Mouse (Mus musculus) CH12.LX (cell line): ENCODE data around the gene Ell. TPM values are rescaled to one million over a fixed set of nuclear protein-coding genes. Genes with fewer than 3 reads are reported as not detected.

Experiments
- DNase-seq: peaks from one replicate; pipeline ENCODE4 v3.0.0-alpha.2; 2013; ENCODE audit errors: extremely low read depth
- H3K27ac ChIP-seq: 2 replicates; pipeline ENCODE4 v1.5.1; 2012; ENCODE audit warnings: low read depth, mild to moderate bottlenecking, control low read depth, moderate library complexity; ENCODE audit not compliant: insufficient read depth
- H3K27me3 ChIP-seq: replicated peaks from 2 replicates; pipeline ENCODE3; 2012; ENCODE audit warnings: inconsistent platforms
- H3K36me3 ChIP-seq, 2 experiments: replicated peaks in 1 of 2; 2 replicates each; pipeline versions ENCODE3 to v1.6.1; 2012; ENCODE audit warnings: inconsistent platforms in 1 of 2, low read length in 1 of 2, mild to moderate bottlenecking in 1 of 2, mixed read lengths in 1 of 2, moderate library complexity in 1 of 2; ENCODE audit not compliant: control insufficient read depth in 1 of 2, insufficient read depth in 1 of 2
- H3K4me1 ChIP-seq, 2 experiments: 2 replicates each; pipeline ENCODE4 v1.6.1; 2012; ENCODE audit warnings: inconsistent platforms in 1 of 2, moderate library complexity in 1 of 2; ENCODE audit not compliant: insufficient read depth in 2 of 2, control insufficient read depth in 1 of 2
- H3K4me2 ChIP-seq: 2 replicates; pipeline ENCODE4 v1.6.1; 2012; ENCODE audit warnings: low read depth, mild to moderate bottlenecking, control low read depth; ENCODE audit not compliant: poor library complexity, insufficient read depth, severe bottlenecking
- H3K4me3 ChIP-seq, 3 experiments: fragments of 150-350 bp in 1 of 3; sonication (generic) in 1 of 3; replicated peaks in 1 of 3; 2 replicates each; pipeline versions ENCODE3 to v1.5.1; 2011 to 2012; ENCODE audit warnings: low read depth in 2 of 3, low read length in 2 of 3, mild to moderate bottlenecking in 2 of 3, moderate library complexity in 2 of 3, control low read depth in 1 of 3, improper control_type of control experiment in 1 of 3, inconsistent platforms in 1 of 3, mixed read lengths in 1 of 3; ENCODE audit not compliant: poor library complexity in 1 of 3
- H3K79me2 ChIP-seq: replicated peaks from 2 replicates; pipeline ENCODE4 v1.6.1; 2012; ENCODE audit warnings: mild to moderate bottlenecking, moderate library complexity; ENCODE audit not compliant: control insufficient read depth, poor library complexity, insufficient read depth, severe bottlenecking; ENCODE audit errors: extremely low read depth
- H3K9ac ChIP-seq: 2 replicates; pipeline ENCODE4 v1.6.1; 2012; ENCODE audit warnings: low read depth, mild to moderate bottlenecking, control low read depth, moderate library complexity; ENCODE audit not compliant: insufficient read depth
- H3K9me3 ChIP-seq: replicated peaks from 2 replicates; pipeline ENCODE3; 2012; ENCODE audit warnings: low read length, inconsistent platforms, mixed read lengths
- CHD1 ChIP-seq: IDR thresholded peaks from 2 replicates; pipeline ENCODE4 v1.6.1; 2012; ENCODE audit warnings: low read depth, low read length, improper control_type of control experiment, inconsistent platforms
- CTCF ChIP-seq, 2 experiments: IDR thresholded peaks in 1 of 2; conservative IDR thresholded peaks in 1 of 2; 2 replicates each; pipeline ENCODE4 v1.5.1; 2011 to 2012; ENCODE audit warnings: low read depth in 2 of 2, low read length in 2 of 2, improper control_type of control experiment in 1 of 2, inconsistent platforms in 1 of 2, mild to moderate bottlenecking in 1 of 2, moderate library complexity in 1 of 2
- ELF1 ChIP-seq: IDR thresholded peaks from 2 replicates; pipeline ENCODE4 v1.6.1; 2014; ENCODE audit warnings: low read depth, mild to moderate bottlenecking, inconsistent platforms, low read length, improper control_type of control experiment
- HCFC1 ChIP-seq: IDR thresholded peaks from 2 replicates; pipeline ENCODE4 v1.6.1; 2012; ENCODE audit warnings: low read depth, mild to moderate bottlenecking, inconsistent platforms, low read length, improper control_type of control experiment
- IRF4 ChIP-seq: IDR thresholded peaks from 2 replicates; pipeline ENCODE4 v1.6.1; 2014; ENCODE audit warnings: low read depth, mild to moderate bottlenecking, inconsistent platforms, low read length, improper control_type of control experiment
- JUND ChIP-seq: conservative IDR thresholded peaks from 2 replicates; pipeline ENCODE4 v1.6.1; 2011; ENCODE audit warnings: low read depth, low read length, improper control_type of control experiment
- KAT2A ChIP-seq: IDR thresholded peaks from 2 replicates; pipeline ENCODE4 v1.6.1; 2012; ENCODE audit warnings: low read length, improper control_type of control experiment, inconsistent platforms; ENCODE audit not compliant: insufficient replicate concordance
- MAFK ChIP-seq: IDR thresholded peaks from 2 replicates; pipeline ENCODE4 v1.6.1; 2011; ENCODE audit warnings: low read length, improper control_type of control experiment; ENCODE audit not compliant: insufficient replicate concordance
- MAX ChIP-seq: IDR thresholded peaks from 2 replicates; pipeline ENCODE4 v1.6.1; 2011; ENCODE audit warnings: low read length, improper control_type of control experiment
- MEF2A ChIP-seq: IDR thresholded peaks from 2 replicates; pipeline ENCODE4 v1.6.1; 2014; ENCODE audit warnings: low read depth, mild to moderate bottlenecking, inconsistent platforms, low read length, improper control_type of control experiment, borderline replicate concordance
- MXI1 ChIP-seq: IDR thresholded peaks from 2 replicates; pipeline ENCODE4 v1.6.1; 2011; ENCODE audit warnings: mild to moderate bottlenecking, low read depth, low read length, improper control_type of control experiment
- MYC ChIP-seq: IDR thresholded peaks from 2 replicates; pipeline ENCODE4 v1.6.1; 2011; ENCODE audit warnings: low read depth, mild to moderate bottlenecking, improper control_type of control experiment, low read length
- NELFE ChIP-seq: IDR thresholded peaks from 2 replicates; pipeline ENCODE4 v1.6.1; 2011; ENCODE audit warnings: low read depth, low read length, improper control_type of control experiment
- NRF1 ChIP-seq: IDR thresholded peaks from 2 replicates; pipeline ENCODE4 v1.6.1; 2014; ENCODE audit warnings: low read depth, mild to moderate bottlenecking, inconsistent platforms, low read length, improper control_type of control experiment, moderate library complexity
- PAX5 ChIP-seq: IDR thresholded peaks from 2 replicates; pipeline ENCODE4 v1.6.1; 2012; ENCODE audit warnings: low read length, inconsistent platforms, mixed read lengths
- POLR2AphosphoS2 ChIP-seq: IDR thresholded peaks from 2 replicates; pipeline ENCODE4 v1.6.1; 2011; ENCODE audit warnings: low read depth, low read length, improper control_type of control experiment
- RAD21 ChIP-seq: IDR thresholded peaks from 2 replicates; pipeline ENCODE4 v1.6.1; 2011; ENCODE audit warnings: low read depth, mild to moderate bottlenecking, low read length, improper control_type of control experiment, moderate library complexity
- RCOR1 ChIP-seq: conservative IDR thresholded peaks from 2 replicates; pipeline ENCODE4 v1.6.1; 2012; ENCODE audit warnings: low read depth, mild to moderate bottlenecking, inconsistent platforms, low read length, improper control_type of control experiment
- TCF12 ChIP-seq: IDR thresholded peaks from 2 replicates; pipeline ENCODE4 v1.6.1; 2014; ENCODE audit warnings: low read depth, mild to moderate bottlenecking, inconsistent platforms, low read length, improper control_type of control experiment
- UBTF ChIP-seq: IDR thresholded peaks from 2 replicates; pipeline ENCODE4 v1.6.1; 2012; ENCODE audit warnings: low read depth, mild to moderate bottlenecking, inconsistent platforms, low read length, improper control_type of control experiment, moderate library complexity
- USF2 ChIP-seq: conservative IDR thresholded peaks from 2 replicates; pipeline ENCODE4 v1.6.1; 2011; ENCODE audit warnings: low read depth, low read length, improper control_type of control experiment
- ZC3H11A ChIP-seq: IDR thresholded peaks from 2 replicates; pipeline ENCODE4 v1.6.1; 2012; ENCODE audit warnings: low read depth, mild to moderate bottlenecking, inconsistent platforms, low read length, improper control_type of control experiment
- ZKSCAN1 ChIP-seq: IDR thresholded peaks from 2 replicates; pipeline ENCODE4 v1.6.1; 2012; ENCODE audit warnings: low read depth, inconsistent platforms, low read length, improper control_type of control experiment, borderline replicate concordance
- ZMIZ1 ChIP-seq: IDR thresholded peaks from 2 replicates; pipeline ENCODE4 v1.6.1; 2012; ENCODE audit warnings: low read depth, mild to moderate bottlenecking, inconsistent platforms, low read length, improper control_type of control experiment
- dilution Hi-C: fragments of 300-500 bp; cut with MboI; formaldehyde crosslinking; loops from 2 replicates; pipeline ENCODE4 v1.14.3; 2020; ENCODE audit warnings: low sequenced_read_pairs; ENCODE audit not compliant: extremely low pct_unique_long_range_greater_than_20kb, extremely low pct_ligation_motif_present
- in situ Hi-C: fragments of 300-500 bp; cut with MboI; formaldehyde crosslinking; loops from 3 replicates; pipeline ENCODE4 v1.14.3; 2019; ENCODE audit warnings: low sequenced_read_pairs, low pct_ligation_motif_present, low pct_unique_long_range_greater_than_20kb, mixed read lengths
- polyA plus RNA-seq: library from polyadenylated mRNA; unstranded; fragments of >175 nt; gene quantifications from 2 replicates; pipeline ENCODE4 v1.2.1, GENCODE M21; 2012; ENCODE audit warnings: low read depth; ENCODE audit not compliant: insufficient read length
- total RNA-seq, 2 experiments: library from RNA; depleted of rRNA; stranded (reverse); fragments of 300-350 nt in 1 of 2; fragments of >200 nt in 1 of 2; gene quantifications; 2 replicates each; pipeline ENCODE4 v1.2.3; 2012 to 2014

The Ell gene
- total and polyA plus RNA-seq, 3 experiments: 6.5 to 17.9 (median 9.8) TPM

DNA sequence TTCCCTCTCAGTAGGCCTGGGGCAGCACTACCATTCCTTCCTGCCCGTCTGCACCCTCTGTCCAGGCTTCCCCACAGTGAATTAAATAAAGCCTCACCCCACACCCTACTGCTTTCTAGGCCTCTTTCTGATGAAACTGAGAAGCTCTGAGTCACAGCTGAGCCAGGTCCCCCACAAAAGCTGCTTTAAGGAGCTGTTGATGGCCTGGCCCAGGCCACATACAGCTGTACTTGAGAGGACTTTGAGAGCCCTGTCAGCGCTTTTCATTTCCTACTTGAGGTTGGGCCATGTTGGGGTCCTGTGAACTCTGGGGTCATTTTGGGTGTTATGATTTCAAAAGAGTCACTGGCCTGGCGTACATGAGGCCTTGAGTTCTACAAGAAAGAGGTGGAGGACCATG, 4.0 kb upstream of the Ell start:
- H3K4me2 ChIP-seq: no peak overlapping the region
- no peak for DNase-seq
- in situ Hi-C loops: no loop called here
- peaks cover 0 to 18% of the 10 kb centered on the region in 2 experiments; a peak in 3 of 4 replicates for H3K4me1 ChIP-seq
- no peak overlapping the region for H3K27ac ChIP-seq
- H3K79me2 ChIP-seq: peaks cover 5% of the 10 kb centered on the region
- H3K4me3 ChIP-seq: no peak overlapping the region
- no peaks in the 10 kb centered on the region for H3K9me3 ChIP-seq
- TF ChIP-seq MAX (no peak), POLR2AphosphoS2 (no peak), RCOR1 (no peak), USF2 (no peak)
- TF ChIP-seq, all 38 proteins: peak for 0
- Histone ChIP-seq H3K9ac (no peak overlapping the region), H3K36me3 (peaks cover 60 to 69% of the 10 kb centered on the region in 2 experiments), H3K27me3 (no peaks in the 10 kb centered on the region)
- dilution Hi-C loops: no loop called here

DNA sequence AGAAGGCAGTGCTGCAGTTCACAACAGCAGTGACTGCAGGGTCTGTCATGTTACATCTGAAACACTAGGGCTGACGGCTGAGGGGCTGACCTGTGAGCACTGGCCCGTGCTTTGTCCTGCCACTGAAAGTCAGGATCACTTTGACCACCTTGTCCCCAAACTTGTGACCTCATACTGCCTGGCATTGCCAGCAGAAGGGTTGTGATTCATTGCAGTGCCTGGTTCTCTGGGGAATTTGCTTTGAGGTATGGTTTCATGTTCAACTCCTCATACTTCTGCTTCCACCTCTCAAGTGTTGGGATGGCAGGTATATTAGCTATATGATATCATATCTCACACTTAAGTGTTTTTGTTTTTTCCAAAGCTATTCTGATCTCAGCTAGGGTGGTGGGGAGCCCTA, 3.6 kb upstream of the Ell start:
- Histone ChIP-seq H3K79me2 (peaks cover 9% of the 10 kb centered on the region), H3K4me2 (no peak overlapping the region), H3K4me1 (peaks cover 4 to 23% of the 10 kb centered on the region in 2 experiments), H3K4me3 (no peak overlapping the region), H3K27me3 (no peaks in the 10 kb centered on the region), H3K27ac (no peak overlapping the region), H3K9ac (no peak overlapping the region), H3K36me3 (peaks cover 58 to 64% of the 10 kb centered on the region in 2 experiments), H3K9me3 (no peaks in the 10 kb centered on the region)
- no peak for DNase-seq
- TF ChIP-seq CTCF (conservative IDR thresholded peaks at IDR 0.05 in 1 of 2, IDR thresholded peaks at IDR 0.05 in 1 of 2; ENCODE audit: low read depth in 2 of 2, low read length in 2 of 2) (no peak), ZKSCAN1 (no peak), ZMIZ1 (no peak), TCF12 (no peak), RAD21 (no peak), CHD1 (no peak), MYC (no peak), ZC3H11A (no peak), UBTF (no peak)
- in situ Hi-C loops (no loop called here), dilution Hi-C loops (no loop called here)

DNA sequence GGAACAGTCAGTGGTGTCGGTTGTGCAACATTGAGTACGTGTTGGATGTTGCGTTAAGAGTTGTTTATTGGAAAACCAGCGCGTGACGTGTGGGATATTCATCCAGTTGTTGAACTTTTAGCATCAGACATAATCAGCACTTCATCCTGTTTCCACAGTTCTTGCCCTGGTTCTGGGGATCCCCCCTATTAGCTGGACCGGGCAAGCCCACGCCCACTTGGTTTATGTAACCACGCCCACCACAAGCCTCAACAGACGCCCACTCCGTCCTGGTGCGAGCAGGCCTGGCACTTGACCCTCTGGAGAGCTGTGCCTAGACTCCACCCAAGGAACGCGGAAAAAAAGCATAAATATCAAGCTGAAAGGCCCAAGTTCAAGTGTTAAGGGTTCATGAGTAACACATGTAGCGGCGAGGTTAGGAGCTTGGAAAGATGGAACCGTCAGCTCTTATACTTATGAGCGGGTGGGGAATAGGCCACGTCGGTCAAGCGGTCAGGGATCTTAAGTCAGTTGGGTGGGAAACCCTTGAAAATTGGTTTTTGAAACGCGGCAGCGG, 1.2 kb upstream of the Ell start:
- Histone ChIP-seq H3K9ac (peak overlapping the region; percentile 47), H3K27ac (peak overlapping the region; percentile 40)
- dilution Hi-C loops: no loop called here
- TF ChIP-seq MXI1: 0 out of 2 replicates have a peak, but pooled peaks have one; percentile 49
- TF ChIP-seq MAFK: no peak; the same call in 1 of the 2 replicates
- TF ChIP-seq CHD1: no peak
- TF ChIP-seq JUND: no peak
- TF ChIP-seq USF2: no peak
- peak; percentile 15; the same call in 1 of the 2 replicates for TF ChIP-seq MEF2A
- no peak for TF ChIP-seq NELFE
- TF ChIP-seq POLR2AphosphoS2: peak; percentile 89
- TF ChIP-seq MYC: no peak
- TF ChIP-seq PAX5: no peak
- 0 out of 2 replicates have a peak, but pooled peaks have one; percentile 17 for TF ChIP-seq HCFC1
- TF ChIP-seq ZKSCAN1: no peak
- no peak for TF ChIP-seq IRF4
- TF ChIP-seq CTCF (conservative IDR thresholded peaks at IDR 0.05 in 1 of 2, IDR thresholded peaks at IDR 0.05 in 1 of 2; ENCODE audit: low read depth in 2 of 2, low read length in 2 of 2): no peak
- TF ChIP-seq KAT2A: no peak
- no peak for TF ChIP-seq ELF1
- TF ChIP-seq NRF1: peak; percentile 35; the same call in 1 of the 2 replicates

More for the DNA sequence above, 1.2 kb upstream of the Ell start:
- peaks cover 29% of the 10 kb centered on the region for H3K79me2 ChIP-seq
- peak overlapping the region; percentile 78 for H3K4me2 ChIP-seq
- H3K36me3 ChIP-seq: peaks cover 34 to 54% of the 10 kb centered on the region in 2 experiments
- in situ Hi-C loops: no loop called here
- H3K4me3 ChIP-seq: peak overlapping the region; percentile 48 to 94 (median 62)
- no peaks in the 10 kb centered on the region for H3K9me3 ChIP-seq
- H3K4me1 ChIP-seq: peaks cover 9 to 36% of the 10 kb centered on the region in 2 experiments
- DNase-seq: peak; percentile 83
- H3K27me3 ChIP-seq: no peaks in the 10 kb centered on the region
